Mouse (Mus musculus): Measurements from ENCODE around the gene Hpse2. TPM values are rescaled to one million over a fixed set of nuclear protein-coding genes. Genes with fewer than 3 reads are reported as not detected.

Gene Hpse2
- polyA plus RNA-seq, 1 experiment from 2014 or later = 7.1 TPM

- H3K9me3 ChIP-seq = no peaks in the 10 kb centered on the region
- H3K36me3 ChIP-seq = no peaks in the 10 kb centered on the region
- no peak overlapping the region for H3K27ac ChIP-seq
- peaks cover 3% of the 10 kb centered on the region; the same call in 1 of the 2 replicates for H3K27me3 ChIP-seq
- 63% methylated on average over 4 of the region's 4 CpGs for WGBS
- no peak overlapping the region for H3K4me3 ChIP-seq
- no peaks in the 10 kb centered on the region for H3K4me1 ChIP-seq
- no peak overlapping the region for H3K9ac ChIP-seq
- H3K4me2 ChIP-seq = no peak overlapping the region
- no peak for ATAC-seq (ENCODE audit: insufficient number of reproducible peaks, low FRiP score, low TSS enrichment, low read depth)
Measured at GRCm38 (mm10) chr19:42877653-42878052, 510.5 kb downstream of the Hpse2 start.

GRCm38 (mm10) chr19:42876563-42876962 is 511.6 kb downstream of the Hpse2 start:
- no peak for ATAC-seq (ENCODE audit: insufficient number of reproducible peaks, low FRiP score, low TSS enrichment, low read depth)
- WGBS = 88% methylated on average over 4 of the region's 4 CpGs
- Histone ChIP-seq H3K4me2 (no peak overlapping the region), H3K36me3 (no peaks in the 10 kb centered on the region), H3K9me3 (no peaks in the 10 kb centered on the region), H3K4me3 (no peak overlapping the region), H3K4me1 (no peaks in the 10 kb centered on the region), H3K9ac (no peak overlapping the region), H3K27ac (no peak overlapping the region), H3K27me3 (peaks cover 3% of the 10 kb centered on the region; the same call in 1 of the 2 replicates)

- no peak overlapping the region for H3K9ac ChIP-seq
- 73% methylated on average over 8 of the region's 8 CpGs for WGBS
- H3K4me1 ChIP-seq = peaks cover 7% of the 10 kb centered on the region
- no peaks in the 10 kb centered on the region for H3K9me3 ChIP-seq
- ATAC-seq (ENCODE audit: insufficient number of reproducible peaks, low FRiP score, low TSS enrichment, low read depth) = no peak
- H3K4me3 ChIP-seq = no peak overlapping the region
- H3K27me3 ChIP-seq = peaks cover 3% of the 10 kb centered on the region; the same call in 1 of the 2 replicates
- H3K36me3 ChIP-seq = no peaks in the 10 kb centered on the region
- no peak overlapping the region for H3K27ac ChIP-seq
- no peak overlapping the region for H3K4me2 ChIP-seq
Measured at GRCm38 (mm10) chr19:42869663-42870530, 518.3 kb downstream of the Hpse2 start.

GRCm38 (mm10) chr19:42868958-42869662 is 519.0 kb downstream of the Hpse2 start:
- H3K9me3 ChIP-seq = no peaks in the 10 kb centered on the region
- no peak overlapping the region for H3K27ac ChIP-seq
- no peak for ATAC-seq (ENCODE audit: insufficient number of reproducible peaks, low FRiP score, low TSS enrichment, low read depth)
- 15% methylated on average over 3 of the region's 3 CpGs for WGBS
- H3K4me2 ChIP-seq = no peak overlapping the region
- H3K27me3 ChIP-seq = peaks cover 3% of the 10 kb centered on the region; the same call in 1 of the 2 replicates
- no peaks in the 10 kb centered on the region for H3K36me3 ChIP-seq
- H3K9ac ChIP-seq = no peak overlapping the region
- H3K4me3 ChIP-seq = no peak overlapping the region
- peaks cover 7% of the 10 kb centered on the region for H3K4me1 ChIP-seq

GRCm38 (mm10) chr19:42863013-42863412 is 525.1 kb downstream of the Hpse2 start:
- no peaks in the 10 kb centered on the region for H3K36me3 ChIP-seq
- H3K9ac ChIP-seq = no peak overlapping the region
- no peaks in the 10 kb centered on the region for H3K9me3 ChIP-seq
- no peaks in the 10 kb centered on the region for H3K27me3 ChIP-seq
- ATAC-seq (ENCODE audit: insufficient number of reproducible peaks, low FRiP score, low TSS enrichment, low read depth) = peak; percentile 55; the same call in 1 of the 2 replicates
- H3K4me2 ChIP-seq = no peak overlapping the region
- no peak overlapping the region for H3K27ac ChIP-seq
- peaks cover 8% of the 10 kb centered on the region for H3K4me1 ChIP-seq
- H3K4me3 ChIP-seq = no peak overlapping the region
- WGBS = 14% methylated on average over 3 of the region's 3 CpGs

GRCm38 (mm10) chr19:42857096-42857495 is 531.1 kb downstream of the Hpse2 start:
- no peak overlapping the region for H3K4me3 ChIP-seq
- no peak for ATAC-seq (ENCODE audit: insufficient number of reproducible peaks, low FRiP score, low TSS enrichment, low read depth)

GRCm38 (mm10) chr19:42855649-42856048 is 532.5 kb downstream of the Hpse2 start:
- no peak overlapping the region for H3K9ac ChIP-seq
- H3K4me3 ChIP-seq = no peak overlapping the region
- H3K27ac ChIP-seq = no peak overlapping the region
- no peaks in the 10 kb centered on the region for H3K27me3 ChIP-seq
- H3K4me2 ChIP-seq = no peak overlapping the region
- H3K36me3 ChIP-seq = no peaks in the 10 kb centered on the region
- WGBS = 74% methylated on average over 4 of the region's 4 CpGs
- no peak for ATAC-seq (ENCODE audit: insufficient number of reproducible peaks, low FRiP score, low TSS enrichment, low read depth)
- H3K9me3 ChIP-seq = no peaks in the 10 kb centered on the region
- H3K4me1 ChIP-seq = no peaks in the 10 kb centered on the region

More at GRCm38 (mm10) chr19:42857096-42857495, 531.1 kb downstream of the Hpse2 start:
- Histone ChIP-seq H3K27me3 (no peaks in the 10 kb centered on the region), H3K4me1 (no peaks in the 10 kb centered on the region), H3K36me3 (no peaks in the 10 kb centered on the region), H3K9ac (no peak overlapping the region), H3K9me3 (no peaks in the 10 kb centered on the region), H3K4me2 (no peak overlapping the region), H3K27ac (no peak overlapping the region)
- WGBS = 85% methylated on average over 5 of the region's 5 CpGs

GRCm38 (mm10) chr19:42850444-42850843 is 537.7 kb downstream of the Hpse2 start:
- no peaks in the 10 kb centered on the region for H3K36me3 ChIP-seq
- 0 out of 2 replicates have a peak, but pooled peaks cover 3% of the 10 kb centered on the region for H3K4me1 ChIP-seq
- no peak overlapping the region for H3K4me3 ChIP-seq
- H3K27me3 ChIP-seq = no peaks in the 10 kb centered on the region
- no peak overlapping the region for H3K27ac ChIP-seq
- H3K9ac ChIP-seq = no peak overlapping the region
- no peaks in the 10 kb centered on the region for H3K9me3 ChIP-seq
- H3K4me2 ChIP-seq = no peak overlapping the region
- ATAC-seq (ENCODE audit: insufficient number of reproducible peaks, low FRiP score, low TSS enrichment, low read depth) = no peak
- 62% methylated on average over 5 of the region's 5 CpGs for WGBS

GRCm38 (mm10) chr19:42839621-42840294 is 548.4 kb downstream of the Hpse2 start:
- 86% methylated on average over 4 of the region's 4 CpGs for WGBS
- ATAC-seq (ENCODE audit: insufficient number of reproducible peaks, low FRiP score, low TSS enrichment, low read depth) = no peak
- Histone ChIP-seq H3K4me1 (peaks cover 4% of the 10 kb centered on the region), H3K27me3 (peaks cover 3% of the 10 kb centered on the region; the same call in 1 of the 2 replicates), H3K9me3 (no peaks in the 10 kb centered on the region), H3K9ac (no peak overlapping the region), H3K4me2 (no peak overlapping the region), H3K27ac (no peak overlapping the region), H3K36me3 (no peaks in the 10 kb centered on the region), H3K4me3 (no peak overlapping the region)

- Histone ChIP-seq H3K9me3 (no peaks in the 10 kb centered on the region), H3K27ac (no peak overlapping the region), H3K4me1 (peaks cover 4% of the 10 kb centered on the region), H3K36me3 (no peaks in the 10 kb centered on the region), H3K4me2 (no peak overlapping the region), H3K27me3 (peaks cover 3% of the 10 kb centered on the region; the same call in 1 of the 2 replicates), H3K9ac (no peak overlapping the region), H3K4me3 (no peak overlapping the region)
- WGBS = 81% methylated on average over 2 of the region's 2 CpGs
- no peak for ATAC-seq (ENCODE audit: insufficient number of reproducible peaks, low FRiP score, low TSS enrichment, low read depth)
Measured at GRCm38 (mm10) chr19:42839118-42839517, 549.0 kb downstream of the Hpse2 start.

- no peak overlapping the region for H3K27ac ChIP-seq
- H3K36me3 ChIP-seq = no peaks in the 10 kb centered on the region
- no peak overlapping the region for H3K4me3 ChIP-seq
- ATAC-seq (ENCODE audit: insufficient number of reproducible peaks, low FRiP score, low TSS enrichment, low read depth) = no peak
- H3K27me3 ChIP-seq = peaks cover 3% of the 10 kb centered on the region; the same call in 1 of the 2 replicates
- 39% methylated on average over 2 of the region's 2 CpGs for WGBS
- H3K9ac ChIP-seq = no peak overlapping the region
- H3K4me1 ChIP-seq = peaks cover 4% of the 10 kb centered on the region
- no peak overlapping the region for H3K4me2 ChIP-seq
- H3K9me3 ChIP-seq = no peaks in the 10 kb centered on the region
Measured at GRCm38 (mm10) chr19:42838271-42838670, 549.9 kb downstream of the Hpse2 start.
